ENCODE assay signal across 8 mouse cellular contexts in the genomic region with DNA sequence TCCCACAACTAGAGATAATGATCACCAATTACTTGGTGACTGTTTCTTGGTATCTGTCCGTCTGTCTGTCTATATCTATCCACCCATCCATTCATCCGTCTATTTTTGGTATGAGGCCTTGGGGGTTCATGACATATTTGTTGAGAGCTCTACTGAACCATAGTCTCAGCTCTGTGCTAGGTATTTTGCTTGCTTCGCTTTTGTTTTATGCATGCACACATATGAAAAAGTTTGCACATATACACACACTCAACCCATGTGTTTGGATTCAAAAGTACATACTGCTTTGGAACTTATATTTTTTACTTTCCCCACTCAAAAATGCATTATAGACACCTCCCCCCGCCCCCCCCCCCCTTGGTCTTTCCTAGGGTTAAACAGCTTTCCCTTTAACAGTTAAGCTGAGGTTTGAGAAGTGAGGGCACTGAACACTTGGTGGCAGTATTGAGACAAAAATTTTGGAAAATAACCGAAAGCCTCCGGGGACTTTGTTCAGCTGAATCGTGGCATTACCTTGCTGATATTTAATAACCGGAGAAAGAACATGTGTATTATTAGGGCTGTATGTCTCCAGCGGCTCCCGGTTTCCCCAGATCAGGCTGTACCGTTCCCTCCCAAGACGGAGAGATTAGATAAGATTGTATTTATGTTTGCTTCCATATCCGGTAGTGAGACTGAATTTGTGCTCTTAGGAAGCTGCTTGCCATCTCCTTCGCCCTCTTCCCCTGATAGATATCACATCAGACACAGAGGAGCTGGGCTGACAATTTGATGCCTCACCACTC. TPM values are rescaled to one million over a fixed set of nuclear protein-coding genes. Genes with fewer than 3 reads are reported as not detected.
DNase-seq lines count a peak whose midpoint lies in the region; ATAC-seq lines count a peak whose summit lies in the region.

No protein-coding gene starts in this region.

- H3K27ac ChIP-seq in forebrain, embryonic 16.5 days (ENCODE audit: low read length) = peak overlapping the region; percentile 75
- H3K27ac ChIP-seq in intestine, embryonic 16.5 days (ENCODE audit: low read length) = no peak overlapping the region
- H3K27ac ChIP-seq in midbrain, embryonic 10.5 days (replicated peaks) = peak overlapping the region; percentile 75
- no peak overlapping the region for H3K27ac ChIP-seq in stomach, embryonic 16.5 days (ENCODE audit: low read length)

- intact Hi-C loops in left cerebral cortex, postnatal 36 days (cut with DNase I) = loop anchor here (5.0 to 10.0 kb wide), 3 partner anchors 53 to 162 kb away; no protein-coding TSS in a partner anchor

- DNase-seq in ovary, postnatal 36 days (ENCODE audit: low spot score) = peak; percentile 8
- DNase-seq in ovary, postnatal 10 days (ENCODE audit: low spot score) = no peak
- peak; percentile 53 to 55 for DNase-seq in cerebellum, adult 18-20 months
- peak; percentile 36 to 38 for DNase-seq in left cerebral cortex, postnatal 36 days (ENCODE audit: low spot score in 2 of 2)
- DNase-seq in midbrain, embryonic 10.5 days (ENCODE audit: low spot score) = peak; percentile 45

- peak overlapping the region; percentile 45 for H3K4me2 ChIP-seq in forebrain, embryonic 16.5 days (ENCODE audit: low read length)
- H3K4me2 ChIP-seq in intestine, embryonic 16.5 days (ENCODE audit: low read depth, low read length) = peak overlapping the region; percentile 47
- H3K4me2 ChIP-seq in stomach, embryonic 16.5 days (ENCODE audit: low read depth, low read length) = peak overlapping the region; percentile 50

- peak overlapping the region; percentile 55 for H3K9ac ChIP-seq in forebrain, embryonic 16.5 days (replicated peaks; ENCODE audit: low read depth, low read length)
- H3K9ac ChIP-seq in intestine, embryonic 16.5 days (ENCODE audit: low read depth, low read length) = peak overlapping the region; percentile 38
- peak overlapping the region; percentile 66 for H3K9ac ChIP-seq in stomach, embryonic 16.5 days (ENCODE audit: low read length)

- H3K36me3 ChIP-seq in forebrain, embryonic 16.5 days (ENCODE audit: control insufficient read depth, insufficient read depth) = no peaks in the 10 kb centered on the region
- H3K36me3 ChIP-seq in intestine, embryonic 16.5 days (ENCODE audit: control insufficient read depth, insufficient read depth, low read length) = no peaks in the 10 kb centered on the region
- no peaks in the 10 kb centered on the region for H3K36me3 ChIP-seq in midbrain, embryonic 10.5 days
- H3K36me3 ChIP-seq in stomach, embryonic 16.5 days (ENCODE audit: control insufficient read depth, insufficient read depth, low read length) = no peaks in the 10 kb centered on the region

- 20% methylated on average over 14 of the region's 14 CpGs for WGBS in forebrain, embryonic 16.5 days
- WGBS in intestine, embryonic 16.5 days = 15% methylated on average over 14 of the region's 14 CpGs
- WGBS in midbrain, embryonic 10.5 days = 23% methylated on average over 14 of the region's 14 CpGs
- WGBS in stomach, embryonic 16.5 days = 14% methylated on average over 14 of the region's 14 CpGs

- peak; percentile 85 for ATAC-seq in forebrain, embryonic 16.5 days
- peak; percentile 39; the same call in 1 of the 2 replicates for ATAC-seq in intestine, embryonic 16.5 days
- ATAC-seq in stomach, embryonic 16.5 days (ENCODE audit: insufficient read depth, low FRiP score) = no peak

- H3K27me3 ChIP-seq in forebrain, embryonic 16.5 days (replicated peaks; ENCODE audit: control insufficient read depth, insufficient read depth, low read length) = no peaks in the 10 kb centered on the region
- no peaks in the 10 kb centered on the region for H3K27me3 ChIP-seq in intestine, embryonic 16.5 days (replicated peaks; ENCODE audit: control insufficient read depth, insufficient read depth, low read length)
- H3K27me3 ChIP-seq in midbrain, embryonic 10.5 days (ENCODE audit: low read depth, poor library complexity, severe bottlenecking) = no peaks in the 10 kb centered on the region
- H3K27me3 ChIP-seq in stomach, embryonic 16.5 days (ENCODE audit: control insufficient read depth, insufficient read depth, low read length) = peaks cover 3% of the 10 kb centered on the region; the same call in 1 of the 2 replicates

- peaks cover 2% of the 10 kb centered on the region; the same call in 1 of the 2 replicates for H3K4me1 ChIP-seq in forebrain, embryonic 16.5 days (replicated peaks; ENCODE audit: control insufficient read depth, insufficient read depth, low read length)
- 0 out of 2 replicates have a peak, but pooled peaks cover 4% of the 10 kb centered on the region for H3K4me1 ChIP-seq in intestine, embryonic 16.5 days (ENCODE audit: control insufficient read depth, insufficient read depth, low read length)
- H3K4me1 ChIP-seq in midbrain, embryonic 10.5 days = peaks cover 3% of the 10 kb centered on the region; the same call in 1 of the 2 replicates
- 0 out of 2 replicates have a peak, but pooled peaks cover 2% of the 10 kb centered on the region for H3K4me1 ChIP-seq in stomach, embryonic 16.5 days (ENCODE audit: control insufficient read depth, insufficient read depth, low read length)

- H3K4me3 ChIP-seq in forebrain, embryonic 16.5 days (replicated peaks; ENCODE audit: low read length) = peak overlapping the region; percentile 40
- H3K4me3 ChIP-seq in intestine, embryonic 16.5 days (ENCODE audit: low read length) = peak overlapping the region; percentile 44
- peak overlapping the region; percentile 55 for H3K4me3 ChIP-seq in midbrain, embryonic 10.5 days
- H3K4me3 ChIP-seq in stomach, embryonic 16.5 days (replicated peaks; ENCODE audit: low read length) = peak overlapping the region; percentile 45

- H3K9me3 ChIP-seq in forebrain, embryonic 16.5 days (ENCODE audit: control insufficient read depth, low read length) = no peaks in the 10 kb centered on the region
- H3K9me3 ChIP-seq in intestine, embryonic 16.5 days (ENCODE audit: control insufficient read depth, low read length) = no peaks in the 10 kb centered on the region
- no peaks in the 10 kb centered on the region for H3K9me3 ChIP-seq in midbrain, embryonic 10.5 days (replicated peaks)
- H3K9me3 ChIP-seq in stomach, embryonic 16.5 days (replicated peaks; ENCODE audit: control insufficient read depth, low read length) = no peaks in the 10 kb centered on the region

RNA-seq across cellular contexts. Expression of gene Sln, which starts 20.7 kb away (rescaled TPM):
- 1.1 and 1.7 TPM in 2 replicates for polyA plus RNA-seq in forebrain, embryonic 16.5 days (2015; fragmentation: Nextera tagmentation; extraction: Ambion mirVana)
- 0.92 and 1.0 TPM in 2 replicates for polyA plus RNA-seq in intestine, embryonic 16.5 days (2015; fragmentation: Nextera tagmentation; extraction: Ambion mirVana)
- under 1 TPM in 1 of 2 experiments, not detected in 1; 0.29 TPM for total RNA-seq in left cerebral cortex, postnatal 36 days (2021)
- polyA plus RNA-seq in midbrain, embryonic 10.5 days (2016; fragmentation: Nextera tagmentation; extraction: Ambion mirVana) = not detected in 2 replicates
- 2.0 and 74.3 TPM in 2 replicates for polyA plus RNA-seq in stomach, embryonic 16.5 days (2015; fragmentation: Nextera tagmentation; extraction: Ambion mirVana)

RNA-seq across cellular contexts. Expression of gene Slc35f2, which starts 57.9 kb away (rescaled TPM):
- polyA plus RNA-seq in forebrain, embryonic 16.5 days (2015; fragmentation: Nextera tagmentation; extraction: Ambion mirVana) = 12.8 and 14.0 TPM in 2 replicates
- 28.0 and 28.8 TPM in 2 replicates for polyA plus RNA-seq in intestine, embryonic 16.5 days (2015; fragmentation: Nextera tagmentation; extraction: Ambion mirVana)
- total RNA-seq in left cerebral cortex, postnatal 36 days (2021) = 1 to 10 TPM; 3.3 TPM
- 3.0 and 4.2 TPM in 2 replicates for polyA plus RNA-seq in midbrain, embryonic 10.5 days (2016; fragmentation: Nextera tagmentation; extraction: Ambion mirVana)
- polyA plus RNA-seq in stomach, embryonic 16.5 days (2015; fragmentation: Nextera tagmentation; extraction: Ambion mirVana) = 7.9 and 9.4 TPM in 2 replicates

Comparison
In these comparisons a context has a peak if more than half of its experiments do, and no peak if none do; other contexts are left out.
1. H3K27ac ChIP-seq: peak in forebrain, embryonic 16.5 days (single experiment) and midbrain, embryonic 10.5 days (single experiment); none in intestine, embryonic 16.5 days (single experiment) and stomach, embryonic 16.5 days (single experiment).
2. Peak in every context shown above with its lines, with median percentiles within 50 percentile points of each other: H3K4me2 ChIP-seq, H3K4me3 ChIP-seq and H3K9ac ChIP-seq.